ENCODE assay signal across 26 mouse cellular contexts in the genomic region with DNA sequence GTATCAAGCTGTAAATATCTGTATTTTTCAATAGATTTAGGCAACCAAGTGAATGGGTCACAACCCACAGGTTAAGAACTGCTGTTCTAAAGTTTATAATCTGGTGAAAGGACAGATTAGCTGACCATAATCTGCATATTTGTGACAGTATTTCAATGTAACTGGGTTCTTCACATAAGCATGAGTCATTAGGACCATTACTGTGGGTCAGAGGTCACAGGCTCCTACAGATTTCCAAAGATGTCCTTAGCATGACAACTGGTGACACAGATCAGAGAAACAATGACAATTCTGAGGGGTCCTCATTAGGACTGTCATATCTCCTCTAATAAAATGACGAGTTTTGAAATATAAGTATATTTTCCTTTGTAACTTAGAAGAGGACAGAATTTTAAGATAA. TPM values are rescaled to one million over a fixed set of nuclear protein-coding genes. Genes with fewer than 3 reads are reported as not detected.
"Had no signal": no experiment of that assay in that cellular context is flagged by ENCODE, and none has a peak within 500 bp of the region (broad histone marks: within the 10 kb centered on the region; RNA-seq: fewer than 3 reads in every experiment).

No protein-coding gene starts in this region.

- ATAC-seq: hindbrain, embryonic 16.5 days; intestine, embryonic 15.5 days; intestine, postnatal 0 days; liver, embryonic 12.5 days had no signal

- DNase-seq: gastrocnemius, adult 2 months; gastrocnemius, postnatal 14 days; gastrocnemius, postnatal 36 days; heart, adult 18-20 months; heart, postnatal 10 days; heart, postnatal 4 days; kidney, adult 2 months; kidney, adult 9 months; kidney, postnatal 10 days; kidney, postnatal 25 days; kidney, postnatal 4 days; layer of hippocampus, adult 9-11 months; layer of hippocampus, postnatal 36 days; left cerebral cortex, postnatal 4 days had no signal

RNA-seq across cellular contexts. Expression of a gene that starts 57.5 kb away (rescaled TPM):
- total RNA-seq: gastrocnemius, adult 2 months; gastrocnemius, postnatal 14 days; gastrocnemius, postnatal 36 days; heart, adult 18-20 months; heart, adult 8-10 months; heart, postnatal 10 days; heart, postnatal 25 days; heart, postnatal 4 days; layer of hippocampus, adult 2 months; layer of hippocampus, postnatal 14 days; layer of hippocampus, postnatal 36 days; left cerebral cortex, adult 18-20 months; left cerebral cortex, postnatal 10 days; left cerebral cortex, postnatal 25 days; left cerebral cortex, postnatal 4 days; liver, adult 2 months had no signal
